Mouse (Mus musculus): ENCODE results near the gene Erfe. TPM values are rescaled to one million over a fixed set of nuclear protein-coding genes. Genes with fewer than 3 reads are reported as not detected.

The Erfe gene
- polyA plus RNA-seq (2014; fragmentation: Nextera tagmentation; extraction: Ambion mirVana): 0.63 and 2.5 TPM in 2 replicates

DNA sequence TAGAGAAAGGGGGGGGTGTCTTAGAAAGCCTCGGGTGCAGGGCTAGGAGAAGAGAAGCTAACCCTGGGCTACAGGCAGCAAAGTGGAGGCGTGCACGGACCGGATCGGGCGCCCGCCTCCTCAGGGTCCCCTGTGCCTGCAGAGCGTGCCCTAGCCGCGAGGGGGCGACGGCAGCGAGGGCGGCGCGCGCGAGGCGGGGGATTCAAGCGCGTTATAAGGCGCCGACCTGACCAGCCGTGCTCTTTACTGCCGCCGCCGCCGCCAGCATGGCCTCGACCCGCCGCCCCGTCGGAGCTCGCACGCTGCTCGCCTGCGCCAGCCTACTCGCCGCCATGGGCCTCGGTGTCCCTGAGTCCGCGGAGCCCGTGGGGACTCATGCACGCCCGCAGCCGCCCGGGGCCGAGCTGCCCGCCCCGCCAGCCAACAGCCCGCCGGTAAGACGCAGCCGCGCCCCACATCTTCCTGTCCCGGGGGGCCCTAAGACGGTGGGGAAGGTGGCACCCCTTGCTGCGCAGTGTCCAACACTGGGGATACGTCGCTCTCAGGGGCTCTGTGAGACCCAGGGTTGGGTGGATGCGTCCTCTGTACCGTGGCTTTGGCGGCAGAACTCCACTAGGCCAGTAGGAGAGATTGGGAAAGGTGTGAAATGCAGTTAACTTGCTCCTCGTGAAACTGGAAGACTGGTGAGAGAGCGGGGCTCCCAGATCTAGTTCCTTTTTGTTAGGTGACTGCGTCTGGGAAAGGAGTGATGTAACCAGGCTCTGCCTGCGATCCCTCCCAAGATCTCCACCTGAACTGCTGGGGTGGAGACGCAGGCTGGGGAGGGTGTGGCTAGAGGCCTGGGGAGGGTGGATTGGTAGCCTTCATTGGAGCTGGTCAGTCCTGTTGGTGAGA, at the start of gene Erfe:
Gene Erfe, plus strand, starts transcription at position 216 of the 894 bp plus-strand sequence.
- peaks cover 15% of the 10 kb centered on the region; the same call in 1 of the 2 replicates for H3K9me3 ChIP-seq (ENCODE audit: control insufficient read depth, low read length)
- H3K4me2 ChIP-seq (ENCODE audit: low read length): peak within 1 kb of the TSS; percentile 87
- WGBS: under 1% methylated on average over 59 of the region's 68 CpGs
- ATAC-seq (ENCODE audit: insufficient number of reproducible peaks, insufficient read depth, low FRiP score, low read depth): no peak
- no peak within 1 kb of the TSS for H3K27ac ChIP-seq (replicated peaks in 1 of 2; ENCODE audit: control insufficient read depth in 1 of 2, insufficient read depth in 1 of 2, low read depth in 2 of 2, low read length in 2 of 2)
- peak within 1 kb of the TSS; percentile 47 for H3K4me3 ChIP-seq (ENCODE audit: control insufficient read depth in 1 of 2, insufficient read depth in 1 of 2, low read depth in 1 of 2, low read length in 2 of 2)
- H3K36me3 ChIP-seq (ENCODE audit: control insufficient read depth, insufficient read depth, low read length): peaks cover 31% of the 10 kb centered on the region
- H3K27me3 ChIP-seq (ENCODE audit: control insufficient read depth, insufficient read depth, low read length): no peaks in the 10 kb centered on the region; the same call in 1 of the 2 replicates
- peak within 1 kb of the TSS; percentile 71 for H3K9ac ChIP-seq (ENCODE audit: low read length)
- peaks cover 8 to 14% of the 10 kb centered on the region in 2 experiments for H3K4me1 ChIP-seq (ENCODE audit: control insufficient read depth in 2 of 2, insufficient read depth in 2 of 2, low read length in 2 of 2)

DNA sequence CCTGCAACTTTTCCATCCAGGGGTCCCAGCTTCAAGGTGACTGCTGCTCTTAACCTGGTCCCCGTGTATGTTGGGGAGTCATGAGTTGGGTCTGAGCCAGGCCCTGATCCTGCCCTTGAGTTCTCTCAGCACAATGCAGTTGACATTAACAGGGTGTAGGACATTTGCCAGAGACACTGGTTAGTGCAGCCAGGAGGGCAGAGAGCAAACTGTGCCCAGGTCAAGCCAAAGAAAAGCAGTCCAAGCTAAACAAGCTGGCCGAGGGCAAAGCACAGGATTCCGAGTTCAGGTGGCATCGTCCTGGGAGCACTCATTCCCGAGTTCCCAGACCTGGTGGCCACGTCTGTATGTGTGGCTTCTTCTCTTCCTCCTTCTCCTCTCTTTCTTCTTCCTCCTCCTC, 48.6 kb upstream of the Erfe start:
- Histone ChIP-seq H3K36me3 (ENCODE audit: control insufficient read depth, insufficient read depth, low read length) (peaks cover 6% of the 10 kb centered on the region; the same call in 1 of the 2 replicates), H3K9ac (ENCODE audit: low read length) (no peak overlapping the region; the same call in 1 of the 2 replicates), H3K9me3 (ENCODE audit: control insufficient read depth, low read length) (no peaks in the 10 kb centered on the region), H3K27ac (replicated peaks in 1 of 2; ENCODE audit: control insufficient read depth in 1 of 2, insufficient read depth in 1 of 2, low read depth in 2 of 2, low read length in 2 of 2) (0 out of 4 replicates have a peak overlapping the region, but pooled peaks of 1 of the 2 experiments have one; percentile 33), H3K4me2 (ENCODE audit: low read length) (no peak overlapping the region), H3K4me3 (ENCODE audit: control insufficient read depth in 1 of 2, insufficient read depth in 1 of 2, low read depth in 1 of 2, low read length in 2 of 2) (no peak overlapping the region), H3K4me1 (ENCODE audit: control insufficient read depth in 2 of 2, insufficient read depth in 2 of 2, low read length in 2 of 2) (peaks cover 25 to 34% of the 10 kb centered on the region in 2 experiments), H3K27me3 (ENCODE audit: control insufficient read depth, insufficient read depth, low read length) (no peaks in the 10 kb centered on the region)
- WGBS: 74% methylated on average over 6 of the region's 6 CpGs
- ATAC-seq (ENCODE audit: insufficient number of reproducible peaks, insufficient read depth, low FRiP score, low read depth): no peak

DNA sequence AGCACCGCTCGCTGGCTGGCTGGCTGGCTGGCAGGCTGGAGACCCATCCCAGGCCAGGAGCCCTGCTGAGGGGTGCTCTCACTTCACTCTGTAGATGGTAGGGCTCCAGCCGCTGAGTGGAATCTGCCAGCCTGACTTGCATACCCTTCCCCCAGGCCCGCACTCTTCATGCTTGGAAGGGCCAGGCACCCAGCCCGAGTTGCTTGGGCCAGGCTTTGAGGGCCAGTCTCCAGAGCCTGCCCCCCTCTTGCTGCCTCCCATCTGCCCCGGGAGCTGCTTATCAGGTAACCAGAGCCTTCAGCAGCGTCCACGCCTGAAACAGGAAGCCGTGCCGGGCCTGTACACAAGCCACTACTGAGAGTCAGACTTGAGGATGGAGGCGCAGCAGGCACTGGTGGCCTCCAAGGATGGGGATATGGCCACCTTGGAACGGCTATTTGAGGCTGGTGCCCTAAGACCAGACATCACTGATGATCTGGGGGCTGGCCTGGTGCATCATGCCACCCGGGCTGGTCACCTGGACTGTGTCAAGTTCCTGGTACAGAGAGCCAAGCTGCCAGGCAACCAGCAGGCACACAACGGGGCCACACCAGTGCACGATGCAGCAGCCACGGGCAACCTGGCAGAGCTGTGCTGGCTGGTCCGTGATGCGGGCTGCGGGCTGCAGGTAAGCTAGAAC, 44.3 kb upstream of the Erfe start, which contains the start of gene Espnl:
Gene Espnl, plus strand, starts transcription at position 316 of the 679 bp plus-strand sequence.
- peak; percentile 61 for ATAC-seq (ENCODE audit: insufficient number of reproducible peaks, insufficient read depth, low FRiP score, low read depth)
- WGBS: 40% methylated on average over 19 of the region's 19 CpGs
- Histone ChIP-seq H3K36me3 (ENCODE audit: control insufficient read depth, insufficient read depth, low read length) (no peaks in the 10 kb centered on the region), H3K27ac (replicated peaks in 1 of 2; ENCODE audit: control insufficient read depth in 1 of 2, insufficient read depth in 1 of 2, low read depth in 2 of 2, low read length in 2 of 2) (peak within 1 kb of the TSS in 1 of 2 experiments; percentile 14; a peak in 1 of 4 replicates), H3K27me3 (ENCODE audit: control insufficient read depth, insufficient read depth, low read length) (no peaks in the 10 kb centered on the region), H3K4me1 (ENCODE audit: control insufficient read depth in 2 of 2, insufficient read depth in 2 of 2, low read length in 2 of 2) (peaks cover 16 to 20% of the 10 kb centered on the region in 2 experiments), H3K9me3 (ENCODE audit: control insufficient read depth, low read length) (no peaks in the 10 kb centered on the region), H3K4me3 (ENCODE audit: control insufficient read depth in 1 of 2, insufficient read depth in 1 of 2, low read depth in 1 of 2, low read length in 2 of 2) (no peak within 1 kb of the TSS), H3K9ac (ENCODE audit: low read length) (peak within 1 kb of the TSS; percentile 12; the same call in 1 of the 2 replicates), H3K4me2 (ENCODE audit: low read length) (peak within 1 kb of the TSS; percentile 26)

DNA sequence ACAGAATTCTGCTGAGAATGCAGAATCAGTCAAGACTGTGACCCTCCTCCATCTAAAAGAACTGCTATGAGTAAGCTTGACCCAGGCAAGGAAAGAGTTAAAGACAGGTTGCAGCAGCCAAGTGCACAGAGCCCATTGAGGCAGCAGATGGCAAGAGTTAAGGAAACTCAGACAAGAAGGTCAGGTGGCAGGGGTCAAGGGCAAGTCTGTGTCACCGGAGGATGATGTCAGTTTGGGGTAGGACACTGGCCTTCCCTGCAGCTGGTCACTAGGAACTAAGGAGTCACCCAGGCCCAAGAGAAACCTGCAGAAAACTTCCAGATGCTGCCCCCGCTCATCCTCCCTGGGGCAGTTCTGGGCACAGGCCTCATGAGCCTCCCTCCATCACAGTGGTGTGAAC, 41.6 kb upstream of the Erfe start:
- H3K9me3 ChIP-seq (ENCODE audit: control insufficient read depth, low read length): no peaks in the 10 kb centered on the region
- no peak for ATAC-seq (ENCODE audit: insufficient number of reproducible peaks, insufficient read depth, low FRiP score, low read depth)
- H3K4me3 ChIP-seq (ENCODE audit: control insufficient read depth in 1 of 2, insufficient read depth in 1 of 2, low read depth in 1 of 2, low read length in 2 of 2): no peak overlapping the region
- no peaks in the 10 kb centered on the region for H3K36me3 ChIP-seq (ENCODE audit: control insufficient read depth, insufficient read depth, low read length)
- H3K9ac ChIP-seq (ENCODE audit: low read length): no peak overlapping the region
- H3K4me2 ChIP-seq (ENCODE audit: low read length): no peak overlapping the region
- H3K27me3 ChIP-seq (ENCODE audit: control insufficient read depth, insufficient read depth, low read length): no peaks in the 10 kb centered on the region
- H3K27ac ChIP-seq (replicated peaks in 1 of 2; ENCODE audit: control insufficient read depth in 1 of 2, insufficient read depth in 1 of 2, low read depth in 2 of 2, low read length in 2 of 2): no peak overlapping the region
- peaks cover 12 to 18% of the 10 kb centered on the region in 2 experiments for H3K4me1 ChIP-seq (ENCODE audit: control insufficient read depth in 2 of 2, insufficient read depth in 2 of 2, low read length in 2 of 2)
- 73% methylated on average over 2 of the region's 2 CpGs for WGBS

DNA sequence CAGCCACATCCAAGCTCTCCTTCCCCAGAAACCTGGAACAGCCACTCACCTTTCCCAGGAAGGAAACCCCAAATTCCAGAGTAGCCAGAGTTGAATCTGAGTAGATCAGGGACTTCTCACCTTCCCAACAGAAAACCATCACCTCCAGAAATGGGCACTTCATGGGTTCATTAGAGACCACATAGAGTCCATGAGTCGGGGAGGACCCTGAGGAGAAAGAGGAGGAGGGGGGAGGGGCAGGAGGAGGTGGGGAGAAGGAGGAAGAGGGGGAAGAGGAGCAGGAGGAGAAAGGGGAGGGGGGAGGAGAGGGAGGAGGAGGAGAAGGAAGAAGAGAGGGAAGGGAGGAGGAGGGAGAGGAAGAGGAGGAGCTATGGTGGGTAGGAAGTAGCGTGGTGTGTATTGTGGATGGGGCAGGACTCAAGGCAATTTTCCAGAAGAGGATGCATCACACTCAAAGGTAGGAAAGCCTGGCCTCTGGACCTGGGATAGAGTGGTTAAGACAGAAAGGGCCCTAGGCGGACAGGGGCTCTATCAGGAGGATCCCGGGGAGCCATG, 40.7 kb upstream of the Erfe start:
- WGBS: 82% methylated on average over 4 of the region's 4 CpGs
- no peak for ATAC-seq (ENCODE audit: insufficient number of reproducible peaks, insufficient read depth, low FRiP score, low read depth)
- no peak overlapping the region for H3K4me2 ChIP-seq (ENCODE audit: low read length)
- H3K9me3 ChIP-seq (ENCODE audit: control insufficient read depth, low read length): no peaks in the 10 kb centered on the region
- peaks cover 12 to 18% of the 10 kb centered on the region in 2 experiments for H3K4me1 ChIP-seq (ENCODE audit: control insufficient read depth in 2 of 2, insufficient read depth in 2 of 2, low read length in 2 of 2)
- H3K36me3 ChIP-seq (ENCODE audit: control insufficient read depth, insufficient read depth, low read length): no peaks in the 10 kb centered on the region
- H3K27ac ChIP-seq (replicated peaks in 1 of 2; ENCODE audit: control insufficient read depth in 1 of 2, insufficient read depth in 1 of 2, low read depth in 2 of 2, low read length in 2 of 2): no peak overlapping the region
- H3K27me3 ChIP-seq (ENCODE audit: control insufficient read depth, insufficient read depth, low read length): no peaks in the 10 kb centered on the region
- H3K9ac ChIP-seq (ENCODE audit: low read length): no peak overlapping the region
- no peak overlapping the region for H3K4me3 ChIP-seq (ENCODE audit: control insufficient read depth in 1 of 2, insufficient read depth in 1 of 2, low read depth in 1 of 2, low read length in 2 of 2)

DNA sequence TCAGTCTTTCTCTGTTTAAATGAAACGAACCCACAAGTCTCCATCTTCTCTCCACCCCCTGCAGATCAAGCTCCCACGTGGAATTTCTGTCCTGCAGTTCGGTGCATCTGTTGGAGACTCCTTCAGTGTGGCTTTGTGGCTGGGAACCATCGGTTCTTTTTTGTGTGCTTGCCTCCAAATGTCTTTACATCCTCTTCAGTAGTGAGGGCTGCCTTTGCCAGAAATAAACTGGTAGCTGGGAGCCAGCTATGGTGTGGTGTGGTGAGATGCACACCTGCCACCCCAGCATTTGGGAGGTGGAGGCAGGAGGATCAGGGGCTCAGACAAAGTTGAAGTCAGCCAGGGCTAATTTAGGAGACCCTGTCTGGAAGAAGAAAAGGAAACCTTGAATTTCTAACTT, 34.1 kb upstream of the Erfe start:
- Histone ChIP-seq H3K4me1 (ENCODE audit: control insufficient read depth in 2 of 2, insufficient read depth in 2 of 2, low read length in 2 of 2) (peaks cover 12 to 20% of the 10 kb centered on the region in 2 experiments), H3K27me3 (ENCODE audit: control insufficient read depth, insufficient read depth, low read length) (no peaks in the 10 kb centered on the region), H3K4me2 (ENCODE audit: low read length) (no peak overlapping the region), H3K27ac (replicated peaks in 1 of 2; ENCODE audit: control insufficient read depth in 1 of 2, insufficient read depth in 1 of 2, low read depth in 2 of 2, low read length in 2 of 2) (no peak overlapping the region), H3K9me3 (ENCODE audit: control insufficient read depth, low read length) (no peaks in the 10 kb centered on the region), H3K9ac (ENCODE audit: low read length) (no peak overlapping the region), H3K36me3 (ENCODE audit: control insufficient read depth, insufficient read depth, low read length) (no peaks in the 10 kb centered on the region), H3K4me3 (ENCODE audit: control insufficient read depth in 1 of 2, insufficient read depth in 1 of 2, low read depth in 1 of 2, low read length in 2 of 2) (no peak overlapping the region)
- no peak for ATAC-seq (ENCODE audit: insufficient number of reproducible peaks, insufficient read depth, low FRiP score, low read depth)
- WGBS: 58% methylated on average over 4 of the region's 4 CpGs

DNA sequence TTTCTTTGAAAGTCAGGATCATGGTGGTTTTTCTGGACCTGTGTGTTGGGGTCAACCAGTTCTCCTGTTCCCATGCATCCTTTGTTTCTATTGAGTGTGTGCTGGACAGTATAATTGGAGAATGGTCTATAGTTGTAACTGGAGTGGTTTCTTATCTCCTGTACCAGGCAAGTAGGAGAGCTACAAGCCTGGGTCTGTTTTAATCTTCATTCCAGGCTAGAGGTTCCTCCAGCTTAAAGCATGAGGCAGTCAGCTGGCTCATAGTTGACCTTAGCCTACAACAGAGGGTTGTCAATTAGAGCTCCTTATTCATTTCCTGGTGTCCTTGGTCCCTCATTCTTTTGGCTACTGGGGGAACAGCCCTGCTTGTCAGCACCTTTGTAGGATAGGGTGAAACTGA, 32.6 kb upstream of the Erfe start:
- peak overlapping the region; percentile 36 to 57; a peak in 3 of 4 replicates for H3K27ac ChIP-seq (replicated peaks in 1 of 2; ENCODE audit: control insufficient read depth in 1 of 2, insufficient read depth in 1 of 2, low read depth in 2 of 2, low read length in 2 of 2)
- ATAC-seq (ENCODE audit: insufficient number of reproducible peaks, insufficient read depth, low FRiP score, low read depth): no peak

More for the DNA sequence above, 32.6 kb upstream of the Erfe start:
- peaks cover 12 to 19% of the 10 kb centered on the region in 2 experiments for H3K4me1 ChIP-seq (ENCODE audit: control insufficient read depth in 2 of 2, insufficient read depth in 2 of 2, low read length in 2 of 2)
- no peaks in the 10 kb centered on the region for H3K9me3 ChIP-seq (ENCODE audit: control insufficient read depth, low read length)
- no peaks in the 10 kb centered on the region for H3K36me3 ChIP-seq (ENCODE audit: control insufficient read depth, insufficient read depth, low read length)
- H3K4me3 ChIP-seq (ENCODE audit: control insufficient read depth in 1 of 2, insufficient read depth in 1 of 2, low read depth in 1 of 2, low read length in 2 of 2): no peak overlapping the region
- no peak overlapping the region for H3K4me2 ChIP-seq (ENCODE audit: low read length)
- no peak overlapping the region for H3K9ac ChIP-seq (ENCODE audit: low read length)
- H3K27me3 ChIP-seq (ENCODE audit: control insufficient read depth, insufficient read depth, low read length): peaks cover 3% of the 10 kb centered on the region; the same call in 1 of the 2 replicates

Data from heart, embryonic 14.5 days (tissue).